Mouse (Mus musculus): ENCODE measurements around the gene Napepld. TPM values are rescaled to one million over a fixed set of nuclear protein-coding genes. Genes with fewer than 3 reads are reported as not detected.
A peak's percentile ranks its signal among the peaks of the same experiment; 100 is the strongest.

Gene Napepld
- polyA plus RNA-seq, 1 experiment from 2014 or later = 4.2 TPM

GRCm38 (mm10) chr5:21683811-21684210 lies 17.4 kb downstream of the Napepld start:
- Histone ChIP-seq H3K4me3 (ENCODE audit: low read depth, low read length) (no peak overlapping the region), H3K27me3 (ENCODE audit: control insufficient read depth, insufficient read depth, low read length) (no peaks in the 10 kb centered on the region), H3K9me3 (replicated peaks; ENCODE audit: control insufficient read depth, low read length) (no peaks in the 10 kb centered on the region), H3K4me1 (ENCODE audit: control insufficient read depth, insufficient read depth, low read length) (0 out of 2 replicates have a peak, but pooled peaks cover 5% of the 10 kb centered on the region), H3K4me2 (no peak overlapping the region), H3K9ac (ENCODE audit: low read depth, low read length) (no peak overlapping the region), H3K27ac (ENCODE audit: low read depth, low read length) (no peak overlapping the region), H3K36me3 (ENCODE audit: control insufficient read depth, insufficient read depth, low read length) (no peaks in the 10 kb centered on the region)
- no peak for ATAC-seq (replicated peaks; ENCODE audit: insufficient number of reproducible peaks, low FRiP score, low TSS enrichment)
- WGBS (ENCODE audit: insufficient replicate concordance) = 84% methylated on average over 9 of the region's 9 CpGs

DNA sequence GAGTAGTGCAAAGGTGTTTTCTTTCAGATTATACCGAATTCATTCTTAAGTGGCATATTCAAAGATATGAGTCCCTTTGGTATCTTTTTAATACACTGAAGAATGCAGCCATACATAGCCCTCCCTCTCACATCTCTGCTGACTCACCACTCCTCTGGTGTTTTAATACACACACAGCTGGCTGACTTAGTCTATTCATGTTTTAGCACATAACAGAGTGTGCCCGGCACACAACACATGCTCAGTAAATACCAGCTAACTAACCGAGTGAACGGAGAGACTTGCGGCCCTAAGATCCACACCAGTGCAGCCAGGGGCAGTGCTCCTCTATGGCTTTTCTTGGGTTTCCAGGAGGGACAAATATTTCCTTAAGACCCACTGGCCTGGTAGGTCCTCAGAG lies 20.3 kb downstream of the Napepld start:
- no peaks in the 10 kb centered on the region for H3K36me3 ChIP-seq (ENCODE audit: control insufficient read depth, insufficient read depth, low read length)
- H3K4me2 ChIP-seq = no peak overlapping the region
- ATAC-seq (replicated peaks; ENCODE audit: insufficient number of reproducible peaks, low FRiP score, low TSS enrichment) = no peak
- H3K9me3 ChIP-seq (replicated peaks; ENCODE audit: control insufficient read depth, low read length) = no peaks in the 10 kb centered on the region
- H3K9ac ChIP-seq (ENCODE audit: low read depth, low read length) = no peak overlapping the region
- H3K4me3 ChIP-seq (ENCODE audit: low read depth, low read length) = no peak overlapping the region
- 0 out of 2 replicates have a peak, but pooled peaks cover 5% of the 10 kb centered on the region for H3K4me1 ChIP-seq (ENCODE audit: control insufficient read depth, insufficient read depth, low read length)
- WGBS (ENCODE audit: insufficient replicate concordance) = 78% methylated on average over 5 of the region's 5 CpGs
- no peaks in the 10 kb centered on the region for H3K27me3 ChIP-seq (ENCODE audit: control insufficient read depth, insufficient read depth, low read length)
- no peak overlapping the region for H3K27ac ChIP-seq (ENCODE audit: low read depth, low read length)

GRCm38 (mm10) chr5:21680029-21680428 lies 21.2 kb downstream of the Napepld start:
- H3K9ac ChIP-seq (ENCODE audit: low read depth, low read length) = no peak overlapping the region
- no peak for ATAC-seq (replicated peaks; ENCODE audit: insufficient number of reproducible peaks, low FRiP score, low TSS enrichment)
- 0 out of 2 replicates have a peak, but pooled peaks cover 5% of the 10 kb centered on the region for H3K4me1 ChIP-seq (ENCODE audit: control insufficient read depth, insufficient read depth, low read length)
- H3K27me3 ChIP-seq (ENCODE audit: control insufficient read depth, insufficient read depth, low read length) = no peaks in the 10 kb centered on the region
- no peak overlapping the region for H3K4me2 ChIP-seq
- 84% methylated on average over 4 of the region's 4 CpGs for WGBS (ENCODE audit: insufficient replicate concordance)
- no peaks in the 10 kb centered on the region for H3K9me3 ChIP-seq (replicated peaks; ENCODE audit: control insufficient read depth, low read length)
- H3K27ac ChIP-seq (ENCODE audit: low read depth, low read length) = no peak overlapping the region
- no peak overlapping the region for H3K4me3 ChIP-seq (ENCODE audit: low read depth, low read length)
- no peaks in the 10 kb centered on the region for H3K36me3 ChIP-seq (ENCODE audit: control insufficient read depth, insufficient read depth, low read length)

DNA sequence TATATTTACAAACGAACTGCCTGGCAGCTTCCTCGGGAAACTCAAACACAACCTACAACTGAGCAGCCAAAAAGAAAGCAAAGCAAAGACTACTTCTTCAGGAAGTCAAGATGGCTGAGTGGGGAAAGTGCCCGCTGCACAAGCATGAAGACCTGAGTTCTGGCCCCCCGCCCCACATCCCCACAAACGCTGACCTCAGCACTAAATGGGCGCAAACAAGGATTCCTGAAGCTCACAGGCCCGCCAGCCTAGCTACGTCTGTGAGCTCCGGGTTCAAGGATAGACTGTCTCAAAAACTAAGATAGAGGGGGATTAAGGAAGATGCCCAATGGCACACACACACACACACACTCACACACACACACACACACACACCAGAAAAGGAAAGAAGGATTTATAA lies 22.8 kb downstream of the Napepld start:
- H3K4me1 ChIP-seq (ENCODE audit: control insufficient read depth, insufficient read depth, low read length) = 0 out of 2 replicates have a peak, but pooled peaks cover 8% of the 10 kb centered on the region
- H3K9ac ChIP-seq (ENCODE audit: low read depth, low read length) = no peak overlapping the region
- H3K9me3 ChIP-seq (replicated peaks; ENCODE audit: control insufficient read depth, low read length) = no peaks in the 10 kb centered on the region
- no peak overlapping the region for H3K4me2 ChIP-seq
- H3K27me3 ChIP-seq (ENCODE audit: control insufficient read depth, insufficient read depth, low read length) = no peaks in the 10 kb centered on the region
- H3K36me3 ChIP-seq (ENCODE audit: control insufficient read depth, insufficient read depth, low read length) = no peaks in the 10 kb centered on the region
- no peak for ATAC-seq (replicated peaks; ENCODE audit: insufficient number of reproducible peaks, low FRiP score, low TSS enrichment)
- H3K4me3 ChIP-seq (ENCODE audit: low read depth, low read length) = no peak overlapping the region
- H3K27ac ChIP-seq (ENCODE audit: low read depth, low read length) = no peak overlapping the region
- 92% methylated on average over 9 of the region's 9 CpGs for WGBS (ENCODE audit: insufficient replicate concordance)

GRCm38 (mm10) chr5:21677939-21678338 lies 23.3 kb downstream of the Napepld start:
- no peak for ATAC-seq (replicated peaks; ENCODE audit: insufficient number of reproducible peaks, low FRiP score, low TSS enrichment)
- H3K9ac ChIP-seq (ENCODE audit: low read depth, low read length) = no peak overlapping the region
- H3K27ac ChIP-seq (ENCODE audit: low read depth, low read length) = no peak overlapping the region
- no peaks in the 10 kb centered on the region for H3K9me3 ChIP-seq (replicated peaks; ENCODE audit: control insufficient read depth, low read length)
- no peak overlapping the region for H3K4me3 ChIP-seq (ENCODE audit: low read depth, low read length)
- 85% methylated on average over 6 of the region's 6 CpGs for WGBS (ENCODE audit: insufficient replicate concordance)
- H3K36me3 ChIP-seq (ENCODE audit: control insufficient read depth, insufficient read depth, low read length) = no peaks in the 10 kb centered on the region
- 0 out of 2 replicates have a peak, but pooled peaks cover 8% of the 10 kb centered on the region for H3K4me1 ChIP-seq (ENCODE audit: control insufficient read depth, insufficient read depth, low read length)
- H3K27me3 ChIP-seq (ENCODE audit: control insufficient read depth, insufficient read depth, low read length) = no peaks in the 10 kb centered on the region
- no peak overlapping the region for H3K4me2 ChIP-seq

- Histone ChIP-seq H3K4me3 (ENCODE audit: low read depth, low read length) (no peak overlapping the region), H3K4me2 (no peak overlapping the region), H3K36me3 (ENCODE audit: control insufficient read depth, insufficient read depth, low read length) (no peaks in the 10 kb centered on the region), H3K4me1 (ENCODE audit: control insufficient read depth, insufficient read depth, low read length) (0 out of 2 replicates have a peak, but pooled peaks cover 3% of the 10 kb centered on the region), H3K27me3 (ENCODE audit: control insufficient read depth, insufficient read depth, low read length) (no peaks in the 10 kb centered on the region), H3K27ac (ENCODE audit: low read depth, low read length) (no peak overlapping the region), H3K9me3 (replicated peaks; ENCODE audit: control insufficient read depth, low read length) (no peaks in the 10 kb centered on the region), H3K9ac (ENCODE audit: low read depth, low read length) (no peak overlapping the region)
- 89% methylated on average over 23 of the region's 23 CpGs for WGBS (ENCODE audit: insufficient replicate concordance)
- no peak for ATAC-seq (replicated peaks; ENCODE audit: insufficient number of reproducible peaks, low FRiP score, low TSS enrichment)
Measured at GRCm38 (mm10) chr5:21675494-21675893, 25.7 kb downstream of the Napepld start.

GRCm38 (mm10) chr5:21675019-21675418 lies 26.2 kb downstream of the Napepld start:
- Histone ChIP-seq H3K9me3 (replicated peaks; ENCODE audit: control insufficient read depth, low read length) (no peaks in the 10 kb centered on the region), H3K4me1 (ENCODE audit: control insufficient read depth, insufficient read depth, low read length) (0 out of 2 replicates have a peak, but pooled peaks cover 3% of the 10 kb centered on the region), H3K4me2 (no peak overlapping the region), H3K27me3 (ENCODE audit: control insufficient read depth, insufficient read depth, low read length) (no peaks in the 10 kb centered on the region), H3K9ac (ENCODE audit: low read depth, low read length) (no peak overlapping the region), H3K27ac (ENCODE audit: low read depth, low read length) (no peak overlapping the region), H3K36me3 (ENCODE audit: control insufficient read depth, insufficient read depth, low read length) (no peaks in the 10 kb centered on the region), H3K4me3 (ENCODE audit: low read depth, low read length) (no peak overlapping the region)
- ATAC-seq (replicated peaks; ENCODE audit: insufficient number of reproducible peaks, low FRiP score, low TSS enrichment) = no peak
- WGBS (ENCODE audit: insufficient replicate concordance) = 63% methylated on average over 12 of the region's 12 CpGs

- Histone ChIP-seq H3K27me3 (ENCODE audit: control insufficient read depth, insufficient read depth, low read length) (no peaks in the 10 kb centered on the region), H3K4me1 (ENCODE audit: control insufficient read depth, insufficient read depth, low read length) (0 out of 2 replicates have a peak, but pooled peaks cover 3% of the 10 kb centered on the region), H3K9me3 (replicated peaks; ENCODE audit: control insufficient read depth, low read length) (no peaks in the 10 kb centered on the region), H3K9ac (ENCODE audit: low read depth, low read length) (no peak overlapping the region), H3K36me3 (ENCODE audit: control insufficient read depth, insufficient read depth, low read length) (no peaks in the 10 kb centered on the region), H3K4me3 (ENCODE audit: low read depth, low read length) (no peak overlapping the region), H3K27ac (ENCODE audit: low read depth, low read length) (peak overlapping the region; percentile 55), H3K4me2 (peak overlapping the region; percentile 51; the same call in 1 of the 2 replicates)
- ATAC-seq (replicated peaks; ENCODE audit: insufficient number of reproducible peaks, low FRiP score, low TSS enrichment) = no peak
- 85% methylated on average over 9 of the region's 9 CpGs for WGBS (ENCODE audit: insufficient replicate concordance)
Measured at GRCm38 (mm10) chr5:21673742-21674141, 27.5 kb downstream of the Napepld start.

All from heart, embryonic 11.5 days (tissue).